Comparison of ENCODE assay signal across 11 mouse cellular contexts in genomic region chr13:3673151-3673550, GRCm38 (mm10).
"Had no signal": no experiment of that assay in that cellular context is flagged by ENCODE, and none has a peak within 500 bp of the region (broad histone marks: within the 10 kb centered on the region; RNA-seq: fewer than 3 reads in every experiment).

No protein-coding gene starts in this region.

- H3K4me1 ChIP-seq: midbrain, embryonic 13.5 days; neural tube, embryonic 15.5 days had no signal

- DNase-seq: kidney, adult 8-10 months; kidney, postnatal 25 days; thymus, postnatal 14 days had no signal

- H3K9me3 ChIP-seq: liver, embryonic 12.5 days had no signal

- H3K4me2 ChIP-seq: liver, embryonic 12.5 days; midbrain, embryonic 13.5 days; neural tube, embryonic 15.5 days had no signal

- H3K27me3 ChIP-seq: liver, embryonic 12.5 days; midbrain, embryonic 13.5 days; neural tube, embryonic 15.5 days had no signal

- H3K36me3 ChIP-seq: liver, embryonic 12.5 days; midbrain, embryonic 13.5 days; neural tube, embryonic 15.5 days had no signal

- H3K27ac ChIP-seq: left cerebral cortex, adult 2 months; liver, embryonic 12.5 days; midbrain, embryonic 13.5 days; neural tube, embryonic 15.5 days; stomach, postnatal 0 days had no signal

- ATAC-seq: inflammation-experienced regulatory T-cells, adult 6 months; intestine, postnatal 0 days; liver, embryonic 12.5 days; midbrain, embryonic 13.5 days had no signal

- H3K4me3 ChIP-seq: left cerebral cortex, adult 2 months; liver, embryonic 12.5 days; midbrain, embryonic 13.5 days; myocyte; neural tube, embryonic 15.5 days had no signal

- H3K9ac ChIP-seq: liver, embryonic 12.5 days; midbrain, embryonic 13.5 days; neural tube, embryonic 15.5 days had no signal
